ENCODE assay signal across 27 mouse cellular contexts in the genomic region with DNA sequence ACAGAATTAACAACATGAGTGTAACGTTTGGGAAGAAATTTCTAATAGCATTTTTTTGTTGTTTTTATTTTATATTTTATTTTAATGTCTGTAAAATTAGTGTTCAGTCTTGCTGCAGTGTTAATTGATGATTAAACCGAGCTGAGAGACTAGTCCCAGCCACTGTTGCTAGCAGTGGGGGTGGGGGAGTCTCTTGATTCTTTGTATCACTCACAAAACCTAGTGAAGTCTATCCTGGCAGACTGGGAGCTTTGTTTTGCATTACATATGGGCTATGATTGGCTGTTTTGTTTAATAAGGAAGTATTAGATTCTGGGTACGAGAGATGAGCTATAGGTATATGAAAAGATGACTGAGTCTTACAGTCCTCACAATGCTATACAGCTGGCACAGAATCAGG.
"Had no signal": no experiment of that assay in that cellular context is flagged by ENCODE, and none has a peak within 500 bp of the region (broad histone marks: within the 10 kb centered on the region; RNA-seq: fewer than 3 reads in every experiment).

No protein-coding gene starts in this region.

- H3K9me3 ChIP-seq: embryonic facial prominence, embryonic 12.5 days; embryonic facial prominence, embryonic 13.5 days; embryonic facial prominence, embryonic 15.5 days; forebrain, embryonic 10.5 days; forebrain, embryonic 13.5 days; heart, embryonic 10.5 days; heart, embryonic 12.5 days; heart, embryonic 13.5 days had no signal

- H3K4me3 ChIP-seq: embryonic facial prominence, embryonic 12.5 days; embryonic facial prominence, embryonic 13.5 days; embryonic facial prominence, embryonic 15.5 days; erythroblast, embryonic 14.5 days; forebrain, embryonic 10.5 days; forebrain, embryonic 13.5 days; gastrocnemius, adult 2 months; heart, adult 2 months; heart, embryonic 10.5 days; heart, embryonic 12.5 days; heart, embryonic 13.5 days had no signal

- H3K4me2 ChIP-seq: embryonic facial prominence, embryonic 12.5 days; embryonic facial prominence, embryonic 13.5 days; embryonic facial prominence, embryonic 15.5 days; forebrain, embryonic 13.5 days; heart, embryonic 11.5 days; heart, embryonic 12.5 days; heart, embryonic 13.5 days had no signal

- H3K36me3 ChIP-seq: embryonic facial prominence, embryonic 12.5 days; embryonic facial prominence, embryonic 13.5 days; embryonic facial prominence, embryonic 15.5 days; heart, embryonic 10.5 days; heart, embryonic 12.5 days; heart, embryonic 13.5 days had no signal

- ATAC-seq: forebrain, embryonic 13.5 days; forebrain, embryonic 16.5 days had no signal

- H3K9ac ChIP-seq: embryonic facial prominence, embryonic 12.5 days; embryonic facial prominence, embryonic 13.5 days; embryonic facial prominence, embryonic 15.5 days; forebrain, embryonic 13.5 days; heart, embryonic 12.5 days; heart, embryonic 13.5 days had no signal

- H3K27ac ChIP-seq: embryonic facial prominence, embryonic 13.5 days; embryonic facial prominence, embryonic 15.5 days; gastrocnemius, adult 2 months; heart, adult 2 months; heart, embryonic 10.5 days; heart, embryonic 13.5 days had no signal

- DNase-seq: cerebellum, adult 2 months; cerebellum, adult 8-10 months; cerebellum, adult 9-11 months; cerebellum, postnatal 10 days; cerebellum, postnatal 14 days; cerebellum, postnatal 25 days; cerebellum, postnatal 36 days; embryo, embryonic 11 days; gastrocnemius, adult 2 months; gastrocnemius, postnatal 10 days; gastrocnemius, postnatal 14 days; gastrocnemius, postnatal 25 days; gastrocnemius, postnatal 36 days; heart, adult 11 months; heart, adult 18-20 months; heart, adult 2 months had no signal

- H3K27me3 ChIP-seq: embryonic facial prominence, embryonic 12.5 days; embryonic facial prominence, embryonic 13.5 days; embryonic facial prominence, embryonic 15.5 days; forebrain, embryonic 13.5 days; heart, embryonic 12.5 days had no signal
